Comparison of ENCODE assay signal across 10 mouse cellular contexts in genomic region chr6:48700251-48701075, GRCm38 (mm10). TPM values are rescaled to one million over a fixed set of nuclear protein-coding genes. Genes with fewer than 3 reads are reported as not detected.
DNase-seq lines count a peak whose midpoint lies in the region; ATAC-seq and TF ChIP-seq lines count a peak whose summit lies in the region.
"Had no signal": no experiment of that assay in that cellular context is flagged by ENCODE, and none has a peak within 500 bp of the region (broad histone marks: within the 10 kb centered on the region; RNA-seq: fewer than 3 reads in every experiment).

No protein-coding gene starts in this region.

- peak overlapping the region; percentile 98 for H3K27ac ChIP-seq in CH12.LX (ENCODE audit: insufficient read depth, low read depth)
- peak overlapping the region; percentile 85 for H3K27ac ChIP-seq in lung, postnatal 0 days (ENCODE audit: low read length)
- H3K27ac ChIP-seq: hindbrain, embryonic 12.5 days had no signal

- ATAC-seq in lung, postnatal 0 days, result peak; percentile 81
- no peak for ATAC-seq in cerebellum, adult (ENCODE audit: insufficient number of reproducible peaks, low FRiP score, low TSS enrichment)

- peak; percentile 100 for TF ChIP-seq EP300 in CH12.LX (IDR thresholded peaks at IDR 0.05; ENCODE audit: low read length)
- TF ChIP-seq EP300 in lung, postnatal 0 days (IDR thresholded peaks at IDR 0.05), result peak; percentile 99

- peak; percentile 39 for DNase-seq in adrenal gland, postnatal 14 days
- no peak for DNase-seq in adrenal gland, postnatal 4 days (ENCODE audit: low spot score in 2 of 2)
- DNase-seq in CH12.LX (ENCODE audit: extremely low read depth), result peak; percentile 95
- peak; percentile 56 to 60 for DNase-seq in heart, postnatal 10 days
- peak; percentile 75 for DNase-seq in lung, postnatal 0 days (ENCODE audit: low spot score)
- DNase-seq in frontal cortex, postnatal 10 days (ENCODE audit: low spot score in 2 of 2), result no peak
- no peak for DNase-seq in layer of hippocampus, adult 11-12 months (ENCODE audit: low spot score)

- H3K79me2 ChIP-seq in CH12.LX (replicated peaks; ENCODE audit: control insufficient read depth, extremely low read depth, insufficient read depth, poor library complexity, severe bottlenecking), result peaks cover 25% of the 10 kb centered on the region

- H3K9ac ChIP-seq in CH12.LX (ENCODE audit: insufficient read depth, low read depth), result peak overlapping the region; percentile 43
- H3K9ac ChIP-seq in lung, postnatal 0 days (replicated peaks; ENCODE audit: low read depth), result no peak overlapping the region
- H3K9ac ChIP-seq: hindbrain, embryonic 12.5 days had no signal

- peaks cover 33 to 60% of the 10 kb centered on the region in 2 experiments for H3K36me3 ChIP-seq in CH12.LX (replicated peaks in 1 of 2; ENCODE audit: control insufficient read depth in 1 of 2, insufficient read depth in 1 of 2, low read length in 1 of 2)
- no peaks in the 10 kb centered on the region for H3K36me3 ChIP-seq in lung, postnatal 0 days (ENCODE audit: insufficient read depth, low read length)
- H3K36me3 ChIP-seq: hindbrain, embryonic 12.5 days had no signal

- intact Hi-C loops in heart, postnatal 10 days (cut with DNase I), result no loop called here

- 41% methylated on average over 5 of the region's 5 CpGs for WGBS in lung, postnatal 0 days

- in situ Hi-C loops in CH12.LX (cut with MboI; ENCODE audit: low pct_ligation_motif_present, low pct_unique_long_range_greater_than_20kb, low sequenced_read_pairs), result loop anchor here (5.0 kb wide), 1 partner anchor 37 kb away; the partner anchor contains the start of gene Gimap1

- no peaks in the 10 kb centered on the region for H3K27me3 ChIP-seq in CH12.LX (replicated peaks)
- no peaks in the 10 kb centered on the region for H3K27me3 ChIP-seq in lung, postnatal 0 days (replicated peaks; ENCODE audit: insufficient read depth, low read length)
- H3K27me3 ChIP-seq: hindbrain, embryonic 12.5 days had no signal

- H3K9me3 ChIP-seq in CH12.LX (replicated peaks; ENCODE audit: low read length), result peaks cover 15% of the 10 kb centered on the region
- H3K9me3 ChIP-seq in lung, postnatal 0 days (ENCODE audit: low read length), result no peaks in the 10 kb centered on the region
- H3K9me3 ChIP-seq: hindbrain, embryonic 12.5 days had no signal

- H3K4me3 ChIP-seq in CH12.LX (replicated peaks in 1 of 3; ENCODE audit: low read depth in 2 of 3, low read length in 2 of 3, poor library complexity in 1 of 3), result peak overlapping the region in 1 of 3 experiments; percentile 3
- no peak overlapping the region for H3K4me3 ChIP-seq in lung, postnatal 0 days (ENCODE audit: low read depth, low read length)
- H3K4me3 ChIP-seq: hindbrain, embryonic 12.5 days had no signal

- dilution Hi-C loops in CH12.LX (cut with MboI; ENCODE audit: extremely low pct_ligation_motif_present, extremely low pct_unique_long_range_greater_than_20kb, low sequenced_read_pairs), result no loop called here

- H3K4me1 ChIP-seq in CH12.LX (ENCODE audit: control insufficient read depth in 1 of 2, insufficient read depth in 2 of 2), result peaks cover 43 to 83% of the 10 kb centered on the region in 2 experiments
- H3K4me1 ChIP-seq in lung, postnatal 0 days (ENCODE audit: insufficient read depth, low read depth, low read length), result 0 out of 2 replicates have a peak, but pooled peaks cover 4% of the 10 kb centered on the region
- H3K4me1 ChIP-seq: hindbrain, embryonic 12.5 days had no signal

- no peak for TF ChIP-seq CTCF in CH12.LX (conservative IDR thresholded peaks at IDR 0.05 in 1 of 2, IDR thresholded peaks at IDR 0.05 in 1 of 2; ENCODE audit: low read depth in 2 of 2, low read length in 2 of 2)
- no peak for TF ChIP-seq CTCF in lung, postnatal 0 days (IDR thresholded peaks at IDR 0.05)

- peak overlapping the region; percentile 18 for H3K4me2 ChIP-seq in CH12.LX (ENCODE audit: insufficient read depth, low read depth, poor library complexity, severe bottlenecking)
- H3K4me2 ChIP-seq in lung, postnatal 0 days (replicated peaks; ENCODE audit: low read depth, low read length), result no peak overlapping the region
- H3K4me2 ChIP-seq: hindbrain, embryonic 12.5 days had no signal

- TF ChIP-seq POLR2A in CH12.LX (IDR thresholded peaks at IDR 0.05; ENCODE audit: low read depth, low read length), result peak; percentile 59

- no peak; the same call in none of the 2 replicates for TF ChIP-seq RAD21 in CH12.LX (IDR thresholded peaks at IDR 0.05; ENCODE audit: low read depth, low read length)

TF ChIP-seq in CH12.LX, 34 proteins besides CTCF, POLR2A, EP300 and RAD21 (continues in another document):
- TF ChIP-seq SMC3 (IDR thresholded peaks at IDR 0.05; ENCODE audit: low read depth, low read length) (no peak), CHD1 (IDR thresholded peaks at IDR 0.05; ENCODE audit: low read depth, low read length) (peak; percentile 40; the same call in 1 of the 2 replicates), NRF1 (IDR thresholded peaks at IDR 0.05; ENCODE audit: low read depth, low read length) (no peak), ELF1 (IDR thresholded peaks at IDR 0.05; ENCODE audit: low read depth, low read length) (peak; percentile 86), GABPA (IDR thresholded peaks at IDR 0.05; ENCODE audit: insufficient replicate concordance, low read depth, low read length) (no peak), MAFK (IDR thresholded peaks at IDR 0.05; ENCODE audit: insufficient replicate concordance, low read length) (0 out of 2 replicates have a peak, but pooled peaks have one; percentile 60), JUN (IDR thresholded peaks at IDR 0.05; ENCODE audit: insufficient read depth, low read depth, low read length) (peak; percentile 79), ETS1 (conservative IDR thresholded peaks at IDR 0.05; ENCODE audit: low read depth, low read length) (peak; percentile 95), NELFE (IDR thresholded peaks at IDR 0.05; ENCODE audit: low read depth, low read length) (0 out of 2 replicates have a peak, but pooled peaks have one; percentile 32), ZMIZ1 (IDR thresholded peaks at IDR 0.05; ENCODE audit: low read depth, low read length) (peak; percentile 46; the same call in 1 of the 2 replicates), HCFC1 (IDR thresholded peaks at IDR 0.05; ENCODE audit: low read depth, low read length) (no peak), CHD2 (IDR thresholded peaks at IDR 0.05; ENCODE audit: low read length) (peak; percentile 91), TBP (conservative IDR thresholded peaks at IDR 0.05; ENCODE audit: low read depth, low read length) (peak; percentile 58), PAX5 (IDR thresholded peaks at IDR 0.05; ENCODE audit: low read length) (no peak), SIN3A (IDR thresholded peaks at IDR 0.05; ENCODE audit: low read length) (peak; percentile 96), BHLHE40 (IDR thresholded peaks at IDR 0.05; ENCODE audit: low read depth, low read length) (peak; percentile 86), ZC3H11A (IDR thresholded peaks at IDR 0.05; ENCODE audit: low read depth, low read length) (no peak; the same call in 1 of the 2 replicates), USF2 (conservative IDR thresholded peaks at IDR 0.05; ENCODE audit: low read depth, low read length) (no peak), RCOR1 (conservative IDR thresholded peaks at IDR 0.05; ENCODE audit: low read depth, low read length) (peak; percentile 75), MEF2A (IDR thresholded peaks at IDR 0.05; ENCODE audit: borderline replicate concordance, low read depth, low read length) (peak; percentile 93), POLR2AphosphoS2 (IDR thresholded peaks at IDR 0.05; ENCODE audit: low read depth, low read length) (peak; percentile 87), USF1 (IDR thresholded peaks at IDR 0.05; ENCODE audit: low read depth, low read length) (no peak), UBTF (IDR thresholded peaks at IDR 0.05; ENCODE audit: low read depth, low read length) (no peak)

RNA-seq across cellular contexts. Expression of gene Gimap6, which starts 7.6 kb away (rescaled TPM):
- total RNA-seq in adrenal gland, postnatal 14 days (2021), result 63.5 and 88.5 TPM in 2 replicates
- 10 to 100 TPM; 70.3 to 72.9 TPM for total RNA-seq in adrenal gland, postnatal 4 days (2021)
- total RNA-seq in CH12.LX (2012; rRNA removed) (78.1 and 88.9 TPM in 2 replicates), CH12.LX (2014; rRNA removed) (128 and 158 TPM in 2 replicates)
- 87.9 and 97.2 TPM in 2 replicates for polyA plus RNA-seq in CH12.LX (2012; ENCODE audit: insufficient read length, low read depth)
- total RNA-seq in heart, postnatal 10 days (2021), result 10 to 100 TPM; 73.8 to 74.5 TPM
- polyA plus RNA-seq in lung, postnatal 0 days (2015; fragmentation: Nextera tagmentation; extraction: Ambion mirVana), result 75.4 and 91.2 TPM in 2 replicates
- polyA plus RNA-seq: C2C12 had no signal

RNA-seq across cellular contexts. Expression of gene Gimap4, which starts 16.1 kb away (rescaled TPM):
- total RNA-seq in adrenal gland, postnatal 14 days (2021), result 54.8 and 62.2 TPM in 2 replicates
- total RNA-seq in adrenal gland, postnatal 4 days (2021), result 10 to 100 TPM; 40.8 to 48.9 TPM
- total RNA-seq in CH12.LX (2012; rRNA removed), result 113 and 144 TPM in 2 replicates
- 264 and 316 TPM in 2 replicates for total RNA-seq in CH12.LX (2014; rRNA removed)
- polyA plus RNA-seq in CH12.LX (2012; ENCODE audit: insufficient read length, low read depth), result 203 and 274 TPM in 2 replicates
- total RNA-seq in heart, postnatal 10 days (2021), result 10 to 100 TPM; 46.9 to 57.4 TPM
- polyA plus RNA-seq in lung, postnatal 0 days (2015; fragmentation: Nextera tagmentation; extraction: Ambion mirVana), result 129 and 151 TPM in 2 replicates

RNA-seq across cellular contexts. Expression of gene Gm28053, which starts 17.9 kb away (rescaled TPM):
- 4.9 and 12.6 TPM in 2 replicates for total RNA-seq in adrenal gland, postnatal 14 days (2021)
- total RNA-seq in adrenal gland, postnatal 4 days (2021), result 1 to 10 TPM; 2.8 to 6.3 TPM
- total RNA-seq in CH12.LX (2012; rRNA removed), result 10.0 and 12.0 TPM in 2 replicates
- total RNA-seq in CH12.LX (2014; rRNA removed), result 8.0 and 8.8 TPM in 2 replicates
- 22.7 and 46.9 TPM in 2 replicates for polyA plus RNA-seq in CH12.LX (2012; ENCODE audit: insufficient read length, low read depth)
- 1 to 10 TPM; 5.0 to 6.6 TPM for total RNA-seq in heart, postnatal 10 days (2021)
- polyA plus RNA-seq in lung, postnatal 0 days (2015; fragmentation: Nextera tagmentation; extraction: Ambion mirVana), result 2.2 and 6.0 TPM in 2 replicates
- polyA plus RNA-seq: C2C12 had no signal

RNA-seq across cellular contexts. Expression of gene Gimap7, which starts 18.0 kb away (rescaled TPM):
- 0.63 and 3.8 TPM in 2 replicates for total RNA-seq in adrenal gland, postnatal 14 days (2021)
- not detected for total RNA-seq in adrenal gland, postnatal 4 days (2021)
- total RNA-seq in CH12.LX (2012; rRNA removed) (14.5 and 16.3 TPM in 2 replicates), CH12.LX (2014; rRNA removed) (4.2 and 4.3 TPM in 2 replicates)
- 7.0 and 7.1 TPM in 2 replicates for polyA plus RNA-seq in CH12.LX (2012; ENCODE audit: insufficient read length, low read depth)
- total RNA-seq in heart, postnatal 10 days (2021), result not detected
- 0.14 and 0.21 TPM in 2 replicates for polyA plus RNA-seq in lung, postnatal 0 days (2015; fragmentation: Nextera tagmentation; extraction: Ambion mirVana)
- polyA plus RNA-seq: C2C12; hindbrain, embryonic 12.5 days had no signal

RNA-seq across cellular contexts. Expression of gene Gimap9, which starts 24.5 kb away (rescaled TPM):
- 6.5 and 12.1 TPM in 2 replicates for total RNA-seq in adrenal gland, postnatal 14 days (2021)
- 1 to 10 TPM; 7.2 to 9.3 TPM for total RNA-seq in adrenal gland, postnatal 4 days (2021)
- total RNA-seq in CH12.LX (2012; rRNA removed), result 31.0 and 38.5 TPM in 2 replicates
- 75.1 and 83.9 TPM in 2 replicates for total RNA-seq in CH12.LX (2014; rRNA removed)
- 43.4 and 46.1 TPM in 2 replicates for polyA plus RNA-seq in CH12.LX (2012; ENCODE audit: insufficient read length, low read depth)
- total RNA-seq in heart, postnatal 10 days (2021), result 1 to 10 TPM; 6.0 to 7.5 TPM
- polyA plus RNA-seq in lung, postnatal 0 days (2015; fragmentation: Nextera tagmentation; extraction: Ambion mirVana), result 14.2 and 15.1 TPM in 2 replicates

Comparison
In these comparisons a context has a peak if more than half of its experiments do, and no peak if none do; other contexts are left out.
1. DNase-seq: peak in adrenal gland, postnatal 14 days (single experiment), CH12.LX (single experiment), heart, postnatal 10 days (2 of 2) and lung, postnatal 0 days (single experiment); none in adrenal gland, postnatal 4 days (0 of 2), frontal cortex, postnatal 10 days (0 of 2) and layer of hippocampus, adult 11-12 months (single experiment).